Mouse (Mus musculus) limb, embryonic 12.5 days (tissue): ENCODE measurements around the gene Sirpb1c. TPM values are rescaled to one million over a fixed set of nuclear protein-coding genes. Genes with fewer than 3 reads are reported as not detected.
"Not testable (repeated sequence)": the region's sequence is repeated elsewhere in the genome, so short reads cannot be mapped to it uniquely, and the experiment has no call there.

ENCODE experiments used
- ATAC-seq: fragments of 200-750 bp; cut with Nextera tagmentation; 2 replicates; pipeline ENCODE4 v1.8.0; 2017; ENCODE audit warnings: low read depth, moderate TSS enrichment; ENCODE audit not compliant: insufficient number of reproducible peaks, insufficient read depth, low FRiP score, low TSS enrichment
- H3K27ac ChIP-seq: fragments of 300-500 bp; sonication (generic); 2 replicates; pipeline ENCODE4 v1.5.1; 2016; ENCODE audit warnings: mild to moderate bottlenecking, moderate library complexity
- H3K27me3 ChIP-seq: fragments of 300-500 bp; sonication (generic); 2 replicates; pipeline ENCODE4 v1.6.1; 2016; ENCODE audit warnings: mild to moderate bottlenecking, moderate library complexity
- H3K36me3 ChIP-seq: fragments of 300-500 bp; sonication (generic); 2 replicates; pipeline ENCODE4 v1.6.1; 2016; ENCODE audit warnings: mild to moderate bottlenecking, moderate library complexity
- H3K4me1 ChIP-seq: fragments of 300-500 bp; sonication (generic); replicated peaks from 2 replicates; pipeline ENCODE4 v1.6.1; 2016
- H3K4me2 ChIP-seq: fragments of 300-500 bp; sonication (generic); 2 replicates; pipeline ENCODE4 v1.6.1; 2016; ENCODE audit warnings: mild to moderate bottlenecking, moderate library complexity
- H3K4me3 ChIP-seq: fragments of 300-500 bp; sonication (generic); replicated peaks from 2 replicates; pipeline ENCODE4 v1.5.1; 2016; ENCODE audit warnings: mild to moderate bottlenecking
- H3K9ac ChIP-seq: fragments of 300-500 bp; sonication (generic); replicated peaks from 2 replicates; pipeline ENCODE4 v1.6.1; 2016; ENCODE audit warnings: mild to moderate bottlenecking, moderate library complexity
- H3K9me3 ChIP-seq: fragments of 300-500 bp; sonication (generic); 2 replicates; pipeline ENCODE4 v1.6.1; 2016; ENCODE audit warnings: mild to moderate bottlenecking, moderate library complexity
- WGBS: fragments of 180-500 bp; shearing (Covaris S2); methylation state at CpG from one replicate; pipeline ENCODE4 v1.1.7; 2016; 5-methylcytosine and 5-hydroxymethylcytosine counted together
- polyA plus RNA-seq: library from polyadenylated mRNA; unstranded; fragments of >200 nt; fragmentation: Nextera tagmentation; extraction: Ambion mirVana; gene quantifications from 2 replicates; pipeline ENCODE4 v1.2.1, GENCODE M21; 2016

Gene Sirpb1c
- polyA plus RNA-seq = not detected in 2 replicates

DNA sequence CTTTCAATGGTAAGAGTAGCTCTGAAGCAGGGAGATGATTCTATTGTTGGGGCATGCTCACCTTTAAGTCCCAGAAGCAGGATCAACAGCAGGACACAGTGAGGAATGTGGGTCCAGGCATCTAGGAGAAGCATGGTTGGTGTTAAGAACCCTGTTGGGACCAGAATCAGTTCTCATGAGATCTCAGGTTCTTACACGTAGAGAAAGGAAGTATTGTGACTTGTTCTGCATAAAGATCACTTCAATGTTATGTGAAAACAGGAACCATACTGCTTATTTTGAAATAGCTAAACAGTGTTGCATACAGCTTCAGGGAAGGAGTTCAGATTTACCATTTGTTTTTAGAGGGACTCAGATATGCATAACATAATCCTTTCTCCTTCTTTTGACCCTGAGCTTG lies at the start of gene Sirpb1c:
TSS of gene Sirpb1c (minus strand) at position 249 of the 400 bp plus-strand sequence.
- H3K4me1 ChIP-seq, H3K4me2 ChIP-seq, H3K36me3 ChIP-seq, H3K27ac ChIP-seq, H3K27me3 ChIP-seq, ATAC-seq, H3K4me3 ChIP-seq, H3K9ac ChIP-seq: not testable (repeated sequence)
- 64% methylated on average over 1 of the region's 1 CpGs for WGBS
- H3K9me3 ChIP-seq = peaks cover 13% of the 10 kb centered on the region

GRCm38 (mm10) chr3:15886380-15886779 lies 38.1 kb upstream of the Sirpb1c start:
- Histone ChIP-seq H3K4me1 (no peaks in the 10 kb centered on the region), H3K9me3 (no peaks in the 10 kb centered on the region; the same call in 1 of the 2 replicates), H3K4me3 (no peak overlapping the region), H3K4me2 (no peak overlapping the region), H3K9ac (no peak overlapping the region), H3K27ac (no peak overlapping the region), H3K36me3 (no peaks in the 10 kb centered on the region), H3K27me3 (no peaks in the 10 kb centered on the region)
- WGBS = 94% methylated on average over 3 of the region's 3 CpGs
- no peak for ATAC-seq

DNA sequence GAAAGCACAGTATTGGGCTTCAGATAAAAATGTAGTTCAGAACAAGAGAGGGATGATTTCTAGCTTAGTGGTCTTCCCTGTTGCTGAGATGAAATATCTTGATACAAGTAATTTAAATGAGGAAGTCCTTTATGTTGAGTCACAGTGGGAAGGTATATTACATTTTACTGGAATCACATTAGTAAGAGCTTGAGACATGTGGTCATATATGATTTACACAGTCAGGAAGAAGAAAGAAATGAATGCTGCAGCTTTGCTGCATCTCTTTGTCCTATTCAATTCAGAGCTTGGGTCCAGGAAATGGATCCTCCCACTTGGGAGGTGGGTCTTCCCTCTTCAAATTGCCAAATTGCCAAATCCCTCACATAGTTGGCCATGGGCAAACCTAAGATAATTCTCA lies 7.4 kb upstream of the Sirpb1c start:
- H3K4me3 ChIP-seq, ATAC-seq, H3K4me1 ChIP-seq, H3K27ac ChIP-seq, H3K9me3 ChIP-seq, H3K4me2 ChIP-seq, H3K36me3 ChIP-seq, H3K9ac ChIP-seq, H3K27me3 ChIP-seq: not testable (repeated sequence)

- Histone ChIP-seq H3K4me2 (no peak overlapping the region), H3K27me3 (no peaks in the 10 kb centered on the region), H3K36me3 (no peaks in the 10 kb centered on the region), H3K27ac (no peak overlapping the region), H3K9me3 (peaks cover 12% of the 10 kb centered on the region), H3K9ac (no peak overlapping the region), H3K4me1 (no peaks in the 10 kb centered on the region), H3K4me3 (no peak overlapping the region)
- ATAC-seq = no peak
- WGBS = 86% methylated on average over 1 of the region's 1 CpGs
Observed at GRCm38 (mm10) chr3:15849922-15850321, 1.6 kb upstream of the Sirpb1c start.

GRCm38 (mm10) chr3:15847332-15848047 lies 838 bp downstream of the Sirpb1c start:
- no peak for ATAC-seq
- WGBS = 85% methylated on average over 3 of the region's 3 CpGs
- no peaks in the 10 kb centered on the region for H3K36me3 ChIP-seq

DNA sequence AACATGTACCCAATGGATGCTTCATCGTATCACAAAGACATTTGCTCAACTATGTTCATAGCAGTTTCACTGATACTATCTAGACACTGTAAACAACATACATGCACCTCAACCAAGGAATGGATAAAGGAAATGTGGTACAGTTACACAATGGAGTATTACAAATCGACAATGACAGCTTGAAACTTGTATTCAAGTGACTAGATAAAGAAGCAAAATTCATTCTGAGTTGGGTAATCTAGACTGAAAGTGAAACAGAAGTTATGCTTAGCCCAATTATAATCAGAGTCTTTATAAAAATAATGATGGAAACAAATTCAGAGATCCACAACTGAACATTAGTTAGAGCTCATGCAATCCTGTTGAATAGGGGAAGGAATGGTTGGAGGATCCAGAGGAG lies 74.7 kb downstream of the Sirpb1c start:
- not testable (repeated sequence) for H3K36me3 ChIP-seq, H3K27me3 ChIP-seq, ATAC-seq, H3K9ac ChIP-seq, H3K9me3 ChIP-seq, H3K27ac ChIP-seq, H3K4me2 ChIP-seq, H3K4me3 ChIP-seq, H3K4me1 ChIP-seq
- WGBS = 83% methylated on average over 2 of the region's 2 CpGs

More at GRCm38 (mm10) chr3:15847332-15848047, 838 bp downstream of the Sirpb1c start:
- peaks cover 13% of the 10 kb centered on the region for H3K9me3 ChIP-seq
- H3K4me2 ChIP-seq = no peak overlapping the region
- H3K4me3 ChIP-seq = no peak overlapping the region
- H3K27ac ChIP-seq = no peak overlapping the region
- H3K9ac ChIP-seq = no peak overlapping the region
- no peaks in the 10 kb centered on the region for H3K4me1 ChIP-seq
- no peaks in the 10 kb centered on the region for H3K27me3 ChIP-seq

Other genes with a start within 250 kb of the Sirpb1c start
- gene Gm5150, start 157.9 kb upstream of the Sirpb1c start, polyA plus RNA-seq = not detected in 2 replicates